ENCODE assay signal across 12 mouse cellular contexts in the genomic region with DNA sequence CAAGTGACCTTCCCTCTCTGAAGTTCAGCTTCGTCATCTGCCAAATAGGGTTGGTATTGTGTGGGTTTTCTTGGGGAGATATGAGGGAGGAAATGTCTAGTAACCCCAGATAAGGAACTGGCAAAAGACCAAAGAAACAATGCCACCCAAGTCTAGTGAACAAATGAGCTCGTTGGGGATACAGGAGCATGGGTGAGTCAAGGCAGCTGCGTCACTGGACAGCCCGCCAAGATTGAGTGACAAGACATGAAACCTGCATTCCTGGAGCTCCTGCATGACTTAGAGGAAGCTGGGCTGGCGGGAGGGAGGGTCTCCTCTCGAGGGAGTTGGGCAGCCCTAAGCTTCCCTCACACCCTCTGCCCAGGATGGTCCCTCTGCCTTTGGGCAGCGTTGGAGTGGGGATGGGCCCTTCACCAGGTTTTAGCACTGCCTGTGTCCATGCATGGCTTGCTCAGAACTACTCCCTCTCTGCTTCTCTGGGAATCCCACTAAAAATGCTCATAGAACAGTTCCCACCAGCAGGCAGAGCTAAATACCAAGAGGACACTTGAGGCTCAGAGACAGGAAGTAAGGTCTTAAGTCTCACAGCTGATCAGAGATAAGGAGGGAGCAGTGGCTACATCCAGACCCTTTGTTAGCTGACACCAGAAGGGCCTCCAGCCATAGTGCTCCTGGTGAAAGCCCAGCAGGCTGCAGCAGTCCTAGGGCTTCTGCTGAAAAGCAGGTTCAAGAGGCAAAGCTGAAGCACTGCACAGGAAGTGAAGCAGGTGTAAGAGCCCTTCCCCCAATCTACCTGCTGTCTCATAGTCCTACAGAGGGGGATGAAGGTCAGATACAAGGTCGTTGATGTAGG. TPM values are rescaled to one million over a fixed set of nuclear protein-coding genes. Genes with fewer than 3 reads are reported as not detected.
DNase-seq lines count a peak whose midpoint lies in the region; ATAC-seq and TF ChIP-seq lines count a peak whose summit lies in the region.
"Had no signal": no experiment of that assay in that cellular context is flagged by ENCODE, and none has a peak within 500 bp of the region (broad histone marks: within the 10 kb centered on the region; RNA-seq: fewer than 3 reads in every experiment).

No protein-coding gene starts in this region.

- no peaks in the 10 kb centered on the region for H3K27me3 ChIP-seq in kidney, postnatal 0 days (ENCODE audit: insufficient read depth, low read length)
- H3K27me3 ChIP-seq in lung, postnatal 0 days (replicated peaks; ENCODE audit: insufficient read depth, low read length): no peaks in the 10 kb centered on the region
- no peaks in the 10 kb centered on the region for H3K27me3 ChIP-seq in kidney, embryonic 14.5 days (ENCODE audit: control insufficient read depth, insufficient read depth, low read length)
- H3K27me3 ChIP-seq: embryonic facial prominence, embryonic 13.5 days had no signal

- H3K36me3 ChIP-seq in kidney, postnatal 0 days (ENCODE audit: insufficient read depth, low read length): no peaks in the 10 kb centered on the region
- H3K36me3 ChIP-seq in lung, postnatal 0 days (ENCODE audit: insufficient read depth, low read length): no peaks in the 10 kb centered on the region
- H3K36me3 ChIP-seq in kidney, embryonic 14.5 days (ENCODE audit: control insufficient read depth, insufficient read depth, low read length): no peaks in the 10 kb centered on the region
- H3K36me3 ChIP-seq: embryonic facial prominence, embryonic 13.5 days had no signal

- peak; percentile 53 for DNase-seq in kidney, postnatal 0 days (ENCODE audit: low spot score)
- DNase-seq in kidney, adult 9 months: no peak
- DNase-seq in lung, postnatal 0 days (ENCODE audit: low spot score): peak; percentile 50
- DNase-seq in thymus, postnatal 36 days: peak; percentile 52 to 68
- no peak for DNase-seq in cerebellum, adult 8-10 months
- DNase-seq in kidney, adult 11 months: no peak

- ATAC-seq in kidney, postnatal 0 days (replicated peaks; ENCODE audit: low FRiP score, low read depth): no peak
- peak; percentile 80 for ATAC-seq in common myeloid progenitor, adult 5-6 weeks (replicated peaks; ENCODE audit: low read depth, poor library complexity, severe bottlenecking)
- peak; percentile 61 for ATAC-seq in lung, postnatal 0 days
- ATAC-seq in kidney, embryonic 14.5 days (ENCODE audit: low FRiP score, low TSS enrichment): no peak

- TF ChIP-seq CTCF in kidney, postnatal 0 days (IDR thresholded peaks at IDR 0.05; ENCODE audit: low read depth): peak; percentile 50; the same call in 1 of the 2 replicates
- TF ChIP-seq CTCF in lung, postnatal 0 days (IDR thresholded peaks at IDR 0.05): peak; percentile 50

- no peak overlapping the region for H3K9ac ChIP-seq in kidney, postnatal 0 days (ENCODE audit: low read depth, low read length)
- no peak overlapping the region for H3K9ac ChIP-seq in lung, postnatal 0 days (replicated peaks; ENCODE audit: low read depth)
- H3K9ac ChIP-seq in kidney, embryonic 14.5 days (ENCODE audit: low read depth, low read length): no peak overlapping the region
- H3K9ac ChIP-seq: embryonic facial prominence, embryonic 13.5 days had no signal

- H3K9me3 ChIP-seq in kidney, postnatal 0 days (replicated peaks; ENCODE audit: low read length): no peaks in the 10 kb centered on the region
- no peaks in the 10 kb centered on the region for H3K9me3 ChIP-seq in lung, postnatal 0 days (ENCODE audit: low read length)
- no peaks in the 10 kb centered on the region for H3K9me3 ChIP-seq in kidney, embryonic 14.5 days (ENCODE audit: control insufficient read depth, low read length)
- H3K9me3 ChIP-seq: embryonic facial prominence, embryonic 13.5 days had no signal

- no peaks in the 10 kb centered on the region for H3K4me1 ChIP-seq in kidney, postnatal 0 days (replicated peaks; ENCODE audit: insufficient read depth, low read length)
- H3K4me1 ChIP-seq in lung, postnatal 0 days (ENCODE audit: insufficient read depth, low read depth, low read length): peaks cover 3% of the 10 kb centered on the region; the same call in 1 of the 2 replicates
- H3K4me1 ChIP-seq in kidney, embryonic 14.5 days (ENCODE audit: control insufficient read depth, insufficient read depth, low read length): 0 out of 2 replicates have a peak, but pooled peaks cover 3% of the 10 kb centered on the region
- H3K4me1 ChIP-seq: embryonic facial prominence, embryonic 13.5 days had no signal

- peak; percentile 94 for TF ChIP-seq EP300 in lung, postnatal 0 days (IDR thresholded peaks at IDR 0.05)

- H3K4me2 ChIP-seq in kidney, postnatal 0 days (ENCODE audit: low read length): no peak overlapping the region
- H3K4me2 ChIP-seq in lung, postnatal 0 days (replicated peaks; ENCODE audit: low read depth, low read length): no peak overlapping the region
- H3K4me2 ChIP-seq in kidney, embryonic 14.5 days (replicated peaks; ENCODE audit: low read depth, low read length): no peak overlapping the region
- H3K4me2 ChIP-seq: embryonic facial prominence, embryonic 13.5 days had no signal

- H3K4me3 ChIP-seq in kidney, postnatal 0 days (replicated peaks; ENCODE audit: low read depth, low read length): no peak overlapping the region
- no peak overlapping the region for H3K4me3 ChIP-seq in lung, postnatal 0 days (ENCODE audit: low read depth, low read length)
- no peak overlapping the region for H3K4me3 ChIP-seq in kidney, embryonic 14.5 days (ENCODE audit: low read length)
- H3K4me3 ChIP-seq: embryonic facial prominence, embryonic 13.5 days had no signal

- no peak overlapping the region for H3K27ac ChIP-seq in kidney, postnatal 0 days
- peak overlapping the region; percentile 66 for H3K27ac ChIP-seq in lung, postnatal 0 days (ENCODE audit: low read length)
- H3K27ac ChIP-seq in kidney, embryonic 14.5 days (ENCODE audit: low read depth, low read length): no peak overlapping the region
- H3K27ac ChIP-seq: embryonic facial prominence, embryonic 13.5 days had no signal

- 49% methylated on average over 8 of the region's 8 CpGs for WGBS in kidney, postnatal 0 days
- WGBS in lung, postnatal 0 days: 21% methylated on average over 8 of the region's 8 CpGs
- WGBS in kidney, embryonic 14.5 days: 56% methylated on average over 8 of the region's 8 CpGs

RNA-seq across cellular contexts. Expression of gene Fkbp1a, which starts 11.7 kb away (rescaled TPM):
- 534 and 595 TPM in 2 replicates for polyA plus RNA-seq in kidney, postnatal 0 days (2015; fragmentation: Nextera tagmentation; extraction: Ambion mirVana)
- 31.1 and 35.6 TPM in 2 replicates for total RNA-seq in common myeloid progenitor, adult 5-6 weeks (2017)
- polyA plus RNA-seq in lung, postnatal 0 days (2015; fragmentation: Nextera tagmentation; extraction: Ambion mirVana): 686 and 696 TPM in 2 replicates
- 573 and 762 TPM in 2 replicates for polyA plus RNA-seq in kidney, embryonic 14.5 days (2014; fragmentation: Nextera tagmentation; extraction: Ambion mirVana)

RNA-seq across cellular contexts. Expression of gene Nsfl1c, which starts 36.6 kb away (rescaled TPM):
- 179 and 190 TPM in 2 replicates for polyA plus RNA-seq in kidney, postnatal 0 days (2015; fragmentation: Nextera tagmentation; extraction: Ambion mirVana)
- 111 and 129 TPM in 2 replicates for total RNA-seq in common myeloid progenitor, adult 5-6 weeks (2017)
- 100 and 114 TPM in 2 replicates for polyA plus RNA-seq in lung, postnatal 0 days (2015; fragmentation: Nextera tagmentation; extraction: Ambion mirVana)
- polyA plus RNA-seq in kidney, embryonic 14.5 days (2014; fragmentation: Nextera tagmentation; extraction: Ambion mirVana): 198 and 253 TPM in 2 replicates

RNA-seq across cellular contexts. Expression of gene Sdcbp2, which starts 41.8 kb away (rescaled TPM):
- polyA plus RNA-seq in kidney, postnatal 0 days (2015; fragmentation: Nextera tagmentation; extraction: Ambion mirVana): 1.9 and 2.0 TPM in 2 replicates
- not detected in 2 replicates for total RNA-seq in common myeloid progenitor, adult 5-6 weeks (2017)
- polyA plus RNA-seq in lung, postnatal 0 days (2015; fragmentation: Nextera tagmentation; extraction: Ambion mirVana): 1.6 and 2.5 TPM in 2 replicates
- 1.3 and 1.9 TPM in 2 replicates for polyA plus RNA-seq in kidney, embryonic 14.5 days (2014; fragmentation: Nextera tagmentation; extraction: Ambion mirVana)

RNA-seq across cellular contexts. Expression of gene 4921509C19Rik, which starts 54.7 kb away (rescaled TPM):
- not detected in 2 replicates for polyA plus RNA-seq in kidney, postnatal 0 days (2015; fragmentation: Nextera tagmentation; extraction: Ambion mirVana)
- not detected in 2 replicates for total RNA-seq in common myeloid progenitor, adult 5-6 weeks (2017)
- polyA plus RNA-seq in lung, postnatal 0 days (2015; fragmentation: Nextera tagmentation; extraction: Ambion mirVana): not detected in 2 replicates
- polyA plus RNA-seq in kidney, embryonic 14.5 days (2014; fragmentation: Nextera tagmentation; extraction: Ambion mirVana): not detected in 2 replicates
- polyA plus RNA-seq: embryonic facial prominence, embryonic 13.5 days; hindbrain, embryonic 11.5 days; limb, embryonic 11.5 days; neural tube, embryonic 14.5 days had no signal

Comparison
In these comparisons a context has a peak if more than half of its experiments do, and no peak if none do; other contexts are left out.
1. DNase-seq: peak in kidney, postnatal 0 days (single experiment), lung, postnatal 0 days (single experiment) and thymus, postnatal 36 days (2 of 2); none in kidney, adult 9 months (single experiment), cerebellum, adult 8-10 months (single experiment) and kidney, adult 11 months (single experiment).
2. ATAC-seq: peak in common myeloid progenitor, adult 5-6 weeks (single experiment) and lung, postnatal 0 days (single experiment); none in kidney, postnatal 0 days (single experiment) and kidney, embryonic 14.5 days (single experiment).